Mouse (Mus musculus) spleen, postnatal 4 days (tissue): ENCODE data around the gene Stat5a.

Experiments
- DNase-seq, 2 experiments: peaks; one replicate each; pipeline ENCODE4 v3.0.0; 2022; ENCODE audit warnings: low spot score in 2 of 2

The Stat5a gene

GRCm38 (mm10) chr11:100860198-100861048 is 1.3 kb downstream of the Stat5a start:
- peak; percentile 86 to 91 for DNase-seq

GRCm38 (mm10) chr11:100861335-100861734 is 2.2 kb downstream of the Stat5a start:
- DNase-seq, result no peak

DNA sequence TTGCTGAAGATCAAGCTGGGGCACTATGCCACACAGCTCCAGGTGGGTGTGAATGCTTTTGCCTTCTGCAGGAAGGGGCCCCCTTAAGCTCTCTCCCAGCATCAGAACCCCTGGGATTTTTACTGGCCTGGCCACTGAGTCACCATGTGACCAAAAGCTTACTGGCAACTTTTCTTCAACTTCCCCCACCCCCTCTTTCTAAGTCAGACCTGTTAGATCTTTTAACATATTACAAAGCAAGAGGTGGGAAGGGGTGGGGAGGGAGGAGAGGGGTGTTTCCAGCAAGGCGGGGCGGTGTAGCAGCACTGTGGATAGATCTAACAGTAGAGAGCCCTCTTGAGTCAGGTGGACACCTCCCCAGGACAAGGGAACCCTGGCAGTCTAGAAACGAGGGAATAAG is 2.7 kb downstream of the Stat5a start:
- no peak for DNase-seq

DNA sequence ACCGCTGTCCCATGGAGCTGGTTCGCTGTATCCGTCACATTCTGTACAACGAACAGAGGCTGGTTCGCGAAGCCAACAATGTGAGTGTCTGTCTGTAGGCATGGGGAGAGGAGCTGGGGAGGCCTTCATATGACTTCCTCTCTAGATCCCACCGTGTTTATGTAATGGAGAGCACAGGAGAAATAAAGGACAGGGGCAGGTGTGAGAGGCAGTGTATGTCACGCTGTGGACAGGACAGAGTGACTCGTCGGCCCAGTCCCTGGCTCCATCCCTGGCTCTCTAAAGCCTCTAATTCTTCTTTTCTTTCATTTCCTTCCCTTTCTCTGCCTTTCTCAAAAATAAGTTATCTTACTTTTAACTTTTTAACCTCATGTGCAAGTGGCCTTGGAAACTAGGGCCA is 4.0 kb downstream of the Stat5a start:
- DNase-seq, result no peak

DNA sequence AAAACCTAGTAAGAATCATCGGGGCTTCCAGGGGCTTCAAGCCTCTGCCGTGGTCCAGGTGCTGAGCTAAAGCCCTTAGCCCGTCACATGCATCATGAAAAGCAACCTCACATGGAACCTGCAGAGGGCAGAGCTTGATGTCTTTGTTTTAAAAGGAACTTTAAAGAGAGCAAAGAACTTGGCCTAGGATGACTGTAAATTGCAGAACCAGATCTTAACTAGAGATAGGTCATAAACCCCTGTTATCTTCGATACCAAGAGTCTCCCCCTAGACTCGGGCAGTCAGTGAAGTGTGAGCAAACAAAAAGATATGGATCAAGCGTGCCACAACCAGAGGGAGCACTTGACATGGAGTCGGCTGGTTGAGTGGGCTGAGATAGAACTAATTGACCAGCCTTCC is 6.5 kb downstream of the Stat5a start:
- no peak for DNase-seq

- DNase-seq, result no peak
Observed at GRCm38 (mm10) chr11:100870256-100870967, 11.3 kb downstream of the Stat5a start.

DNA sequence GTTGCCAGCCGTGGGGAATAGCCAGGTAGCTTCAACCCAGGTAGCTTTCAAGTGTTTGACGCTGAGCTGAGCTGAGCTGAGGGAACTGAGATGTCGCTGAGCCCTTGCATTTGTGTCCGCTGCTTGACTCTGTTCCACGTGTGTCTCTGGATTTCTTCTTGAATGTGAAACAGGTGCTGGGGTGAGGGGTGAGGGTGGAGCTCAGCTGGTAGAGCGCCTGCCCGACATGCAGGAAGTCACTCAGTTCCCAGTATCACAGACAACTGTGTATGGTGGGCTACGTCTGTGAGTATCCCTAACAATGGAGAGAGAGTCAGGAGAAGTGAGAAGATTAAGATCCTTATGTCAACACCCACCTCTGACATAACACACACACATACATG is 11.8 kb downstream of the Stat5a start:
- no peak for DNase-seq

- no peak for DNase-seq
Observed at GRCm38 (mm10) chr11:100875761-100876160, 16.6 kb downstream of the Stat5a start.

DNA sequence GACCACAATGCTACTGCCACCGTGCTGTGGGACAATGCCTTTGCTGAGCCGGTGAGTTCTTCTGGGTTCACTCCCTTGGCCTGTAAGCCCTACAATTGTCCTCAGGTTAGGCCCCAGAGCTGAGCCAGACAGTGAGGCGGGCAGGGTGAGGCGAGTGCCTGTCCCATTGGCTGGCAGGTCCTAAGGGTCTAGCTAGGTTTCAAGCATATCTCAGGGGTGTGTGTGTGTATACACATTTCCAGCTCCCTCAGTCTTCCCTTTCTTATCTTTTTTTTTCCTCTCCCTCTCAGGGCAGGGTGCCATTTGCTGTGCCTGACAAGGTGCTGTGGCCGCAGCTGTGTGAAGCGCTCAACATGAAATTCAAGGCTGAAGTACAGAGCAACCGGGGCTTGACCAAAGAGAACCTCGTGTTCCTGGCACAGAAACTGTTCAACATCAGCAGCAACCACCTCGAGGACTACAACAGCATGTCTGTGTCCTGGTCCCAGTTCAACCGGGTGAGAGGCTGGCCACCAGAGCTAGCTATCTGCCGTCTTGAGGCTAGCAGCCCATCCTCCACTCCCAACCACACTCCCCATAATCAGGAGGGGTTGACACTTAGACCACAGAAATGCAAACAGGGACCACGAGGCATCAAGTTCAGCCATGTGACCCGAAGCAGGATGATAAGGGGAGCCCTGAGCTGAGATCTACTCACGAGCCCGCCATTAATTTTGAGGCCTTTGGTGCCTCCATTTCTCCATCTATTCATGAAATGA is 20.3 kb downstream of the Stat5a start:
- no peak for DNase-seq

DNA sequence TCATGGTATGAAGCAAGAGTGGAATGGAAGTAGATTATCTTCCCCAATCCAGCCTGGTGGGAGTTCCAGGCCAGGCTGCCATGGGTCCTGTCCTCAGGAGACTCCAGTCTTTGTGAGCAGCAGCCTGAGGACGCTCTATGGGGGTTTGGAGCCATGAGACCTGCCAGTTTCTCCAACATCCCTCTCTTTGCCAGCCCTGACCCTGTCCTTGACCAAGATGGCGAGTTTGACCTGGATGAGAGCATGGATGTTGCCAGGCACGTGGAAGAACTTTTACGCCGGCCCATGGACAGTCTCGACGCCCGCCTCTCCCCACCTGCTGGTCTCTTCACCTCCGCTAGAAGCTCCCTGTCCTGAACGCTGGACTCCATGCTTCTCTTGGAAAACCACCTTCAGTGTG is 24.5 kb downstream of the Stat5a start:
- DNase-seq, result no peak

DNA sequence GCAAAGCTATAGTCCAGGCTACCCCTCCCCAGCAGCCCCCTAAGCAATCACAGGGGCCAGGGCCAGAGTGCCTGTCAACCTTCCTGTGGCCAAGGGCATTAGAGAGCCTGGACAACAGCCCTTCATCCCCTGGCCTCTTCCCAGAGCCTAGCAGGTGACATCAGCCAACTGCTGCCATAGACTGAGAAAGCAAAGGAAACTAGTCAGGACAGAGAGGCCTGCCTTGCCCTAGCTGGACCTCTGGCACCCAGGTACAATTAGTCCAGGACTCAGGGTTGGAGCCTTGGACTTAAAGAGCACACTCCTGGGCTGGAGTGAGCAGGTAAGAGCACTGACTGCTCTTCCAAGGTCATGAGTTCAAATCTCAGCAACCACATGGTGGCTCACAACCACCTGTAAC is 26.3 kb downstream of the Stat5a start:
- no peak for DNase-seq

GRCm38 (mm10) chr11:100886188-100886740 is 27.1 kb downstream of the Stat5a start:
- peak in 1 of 2 experiments; percentile 38 for DNase-seq

DNA sequence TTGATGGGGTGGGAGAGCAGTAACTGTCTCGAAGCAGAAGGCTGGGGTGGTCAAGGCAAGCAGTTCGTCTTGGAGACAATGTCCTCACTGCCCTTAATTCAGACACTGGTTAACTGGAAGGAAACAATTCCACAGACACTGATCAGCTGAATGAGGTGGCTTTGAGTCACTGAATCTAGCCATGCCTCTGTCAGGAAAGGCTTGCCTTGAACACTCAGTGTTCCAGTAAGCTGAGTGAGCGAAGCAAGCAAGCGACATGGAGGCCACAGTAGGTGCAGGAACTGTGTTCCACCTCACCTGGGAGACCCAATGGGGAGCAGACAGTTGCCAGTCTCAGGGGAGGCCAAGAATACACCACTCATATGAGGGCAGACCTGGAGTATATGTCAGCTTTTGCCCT is 28.1 kb downstream of the Stat5a start:
- no peak for DNase-seq

DNA sequence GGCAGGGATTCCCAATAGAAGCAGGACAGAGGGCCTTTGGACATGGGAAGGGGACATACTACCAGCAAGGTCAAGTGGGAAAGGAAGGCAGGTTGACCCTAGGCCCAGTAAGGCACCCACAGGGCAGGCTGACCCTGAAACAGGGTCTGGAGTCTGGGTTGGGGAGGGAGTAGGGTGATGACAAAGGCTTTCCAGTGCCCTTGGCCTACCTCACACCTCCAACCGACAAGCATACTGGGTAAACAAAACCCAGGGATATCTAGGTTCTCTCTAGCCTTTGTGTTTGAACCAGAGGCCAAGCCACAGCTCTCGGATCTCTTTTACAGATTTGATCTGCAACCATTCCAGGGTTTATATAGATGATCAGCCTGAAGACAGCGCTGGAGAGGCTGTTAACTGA is 28.6 kb downstream of the Stat5a start:
- no peak for DNase-seq

- DNase-seq, result no peak
Observed at GRCm38 (mm10) chr11:100888348-100888820, 29.2 kb downstream of the Stat5a start.

- DNase-seq, result no peak
Observed at GRCm38 (mm10) chr11:100890481-100890880, 31.3 kb downstream of the Stat5a start.

DNA sequence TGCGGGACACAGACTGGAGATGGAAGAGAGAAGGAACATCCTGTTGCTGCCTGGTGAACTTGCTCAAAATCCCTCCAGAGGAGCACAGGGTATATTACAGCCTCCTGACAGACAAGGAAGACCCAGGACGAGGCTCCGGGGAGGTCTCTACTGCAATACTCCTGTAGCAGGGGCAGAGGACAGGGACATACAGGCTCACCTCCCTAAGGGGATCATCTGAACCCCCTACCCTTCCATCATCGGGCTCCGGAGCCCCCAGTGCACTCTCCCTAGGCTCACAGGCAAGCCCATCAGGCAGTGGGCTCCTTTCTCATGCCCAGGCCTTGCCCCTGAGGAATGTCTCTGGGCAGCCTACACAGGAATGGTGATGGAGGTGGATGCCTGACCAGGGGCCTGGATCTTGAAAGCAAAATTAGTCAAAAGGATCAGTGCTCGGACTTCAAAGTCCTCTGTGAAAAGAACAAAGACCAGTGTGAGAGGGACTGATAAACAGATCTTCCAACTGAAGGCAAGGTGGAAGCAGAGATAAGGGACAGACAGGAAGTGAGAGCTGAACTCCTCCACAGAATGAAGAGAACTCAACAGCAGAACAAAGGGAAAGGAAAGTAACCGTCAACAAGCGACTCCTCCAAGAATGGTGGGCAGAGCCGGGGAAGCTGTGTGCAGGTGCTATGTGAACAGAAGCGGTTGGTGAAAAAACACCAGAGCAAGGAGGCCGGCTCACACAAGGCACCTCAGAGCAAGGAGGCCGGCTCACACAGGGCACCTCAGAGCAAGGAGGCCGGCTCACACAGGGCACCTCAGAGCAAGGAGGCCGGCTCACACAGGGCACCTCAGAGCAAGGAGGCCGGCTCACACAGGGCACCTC is 32.3 kb downstream of the Stat5a start:
- peak in 1 of 2 experiments; percentile 69 for DNase-seq

DNA sequence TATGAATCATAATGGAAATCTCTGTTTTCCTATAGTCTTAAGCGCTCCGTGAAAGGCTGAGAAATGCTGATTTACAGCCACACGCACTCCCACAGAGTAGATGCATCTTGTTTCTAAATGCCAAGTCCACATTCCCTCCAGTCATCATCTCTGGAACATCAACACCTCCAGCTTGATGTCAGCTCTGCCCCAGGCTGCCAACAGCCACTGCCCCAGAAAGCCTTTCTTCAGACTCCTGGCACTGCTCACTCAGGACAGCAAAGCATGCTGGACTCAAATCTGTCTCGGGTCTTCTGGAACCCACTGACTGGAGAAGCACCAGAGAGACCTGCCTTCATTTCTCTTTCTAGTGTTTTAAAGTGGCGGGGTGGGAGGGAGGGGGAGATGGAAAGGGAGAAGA is 33.3 kb downstream of the Stat5a start:
- DNase-seq, result no peak

DNA sequence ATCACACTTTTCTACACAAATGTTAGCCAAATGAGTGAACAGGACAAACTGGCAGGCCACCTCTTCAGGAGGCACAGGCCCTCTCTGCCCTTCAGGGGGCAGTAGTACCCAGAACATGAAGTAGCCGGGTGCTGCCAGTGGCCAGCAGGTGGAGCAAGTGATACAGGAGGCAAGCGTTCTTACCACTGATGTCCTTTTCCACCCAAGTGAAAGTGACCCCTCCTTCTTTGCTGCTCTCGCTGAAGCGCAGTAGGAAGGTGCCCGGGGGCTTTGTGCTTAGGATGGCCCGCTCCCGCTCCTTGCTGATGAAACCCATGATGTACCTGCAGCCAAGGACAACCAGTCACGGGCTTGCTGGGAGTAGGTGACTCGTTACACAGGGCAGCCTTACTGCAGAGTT is 34.3 kb downstream of the Stat5a start:
- DNase-seq, result peak; percentile 91 to 96

GRCm38 (mm10) chr11:100894146-100894918 is 35.2 kb downstream of the Stat5a start:
- no peak for DNase-seq
